Mouse (Mus musculus): ENCODE results near the gene Hnrnpm. TPM values are rescaled to one million over a fixed set of nuclear protein-coding genes. Genes with fewer than 3 reads are reported as not detected.

The Hnrnpm gene
- polyA plus RNA-seq, 1 experiment from 2014 or later: 161 TPM

Other genes starting within 250 kb of the Hnrnpm start
- gene Adamts10, start 162.7 kb downstream of the Hnrnpm start, polyA plus RNA-seq (2014; fragmentation: Nextera tagmentation; extraction: Ambion mirVana): 47.7 and 59.0 TPM in 2 replicates
- gene Myo1f, start 131.2 kb downstream of the Hnrnpm start, polyA plus RNA-seq (2014; fragmentation: Nextera tagmentation; extraction: Ambion mirVana): 1.7 and 2.0 TPM in 2 replicates
- 81.3 and 85.9 TPM in 2 replicates for gene Zfp414, start 57.8 kb downstream of the Hnrnpm start, polyA plus RNA-seq (2014; fragmentation: Nextera tagmentation; extraction: Ambion mirVana)
- gene Pram1, start 48.8 kb downstream of the Hnrnpm start, polyA plus RNA-seq (2014; fragmentation: Nextera tagmentation; extraction: Ambion mirVana): 0.37 and 0.70 TPM in 2 replicates
- 69.0 and 72.1 TPM in 2 replicates for gene March2, start 31.8 kb upstream of the Hnrnpm start, polyA plus RNA-seq (2014; fragmentation: Nextera tagmentation; extraction: Ambion mirVana)
- 370 and 430 TPM in 2 replicates for gene Rab11b, start 73.7 kb upstream of the Hnrnpm start, polyA plus RNA-seq (2014; fragmentation: Nextera tagmentation; extraction: Ambion mirVana)
- gene Angptl4, start 95.0 kb upstream of the Hnrnpm start, polyA plus RNA-seq (2014; fragmentation: Nextera tagmentation; extraction: Ambion mirVana): 19.1 and 25.1 TPM in 2 replicates
- 44.7 and 47.7 TPM in 2 replicates for gene Kank3, start 123.7 kb upstream of the Hnrnpm start, polyA plus RNA-seq (2014; fragmentation: Nextera tagmentation; extraction: Ambion mirVana)
- 580 and 749 TPM in 2 replicates for gene Rps28, start 137.7 kb upstream of the Hnrnpm start, polyA plus RNA-seq (2014; fragmentation: Nextera tagmentation; extraction: Ambion mirVana)
- 487 and 568 TPM in 2 replicates for gene Ndufa7, start 137.7 kb upstream of the Hnrnpm start, polyA plus RNA-seq (2014; fragmentation: Nextera tagmentation; extraction: Ambion mirVana)
- 57.5 and 59.6 TPM in 2 replicates for gene Cd320, start 156.2 kb upstream of the Hnrnpm start, polyA plus RNA-seq (2014; fragmentation: Nextera tagmentation; extraction: Ambion mirVana)
- gene Gm7029, start 187.0 kb upstream of the Hnrnpm start, polyA plus RNA-seq (2014; fragmentation: Nextera tagmentation; extraction: Ambion mirVana): not detected in 2 replicates
- gene Kifc1, start 203.8 kb upstream of the Hnrnpm start, polyA plus RNA-seq (2014; fragmentation: Nextera tagmentation; extraction: Ambion mirVana): 1.7 and 1.8 TPM in 2 replicates
- 0.59 TPM in 1 of 2 replicates, not detected in the other for gene Platr17, start 218.3 kb upstream of the Hnrnpm start, polyA plus RNA-seq (2014; fragmentation: Nextera tagmentation; extraction: Ambion mirVana)
- gene Daxx, start 222.6 kb upstream of the Hnrnpm start, polyA plus RNA-seq (2014; fragmentation: Nextera tagmentation; extraction: Ambion mirVana): 39.2 and 43.2 TPM in 2 replicates
- gene Tapbp, start 229.0 kb upstream of the Hnrnpm start, polyA plus RNA-seq (2014; fragmentation: Nextera tagmentation; extraction: Ambion mirVana): 24.9 and 29.6 TPM in 2 replicates
- gene Zbtb22, start 229.0 kb upstream of the Hnrnpm start, polyA plus RNA-seq (2014; fragmentation: Nextera tagmentation; extraction: Ambion mirVana): 10.4 and 11.4 TPM in 2 replicates
- 47.7 and 49.2 TPM in 2 replicates for gene Rgl2, start 242.7 kb upstream of the Hnrnpm start, polyA plus RNA-seq (2014; fragmentation: Nextera tagmentation; extraction: Ambion mirVana)

Data from hindbrain, embryonic 14.5 days (tissue).